Mouse (Mus musculus) thymus, adult 2 months (tissue): ENCODE measurements around the gene Tenm2.

Source experiments
- CTCF ChIP-seq: fragments of 200-500 bp; IDR thresholded peaks from 2 replicates; pipeline ENCODE4 v1.5.1; 2012; ENCODE audit warnings: mild to moderate bottlenecking, control low read depth, low read length, moderate library complexity, borderline replicate concordance; ENCODE audit not compliant: control insufficient read depth, poor library complexity, insufficient read depth; ENCODE audit errors: extremely low read depth
- POLR2A ChIP-seq: fragments of 200-500 bp; IDR thresholded peaks from 2 replicates; pipeline ENCODE4 v1.6.1; 2012; ENCODE audit warnings: mild to moderate bottlenecking, low read length, control low read depth, moderate library complexity; ENCODE audit not compliant: control insufficient read depth, poor library complexity, insufficient read depth; ENCODE audit errors: extremely low read depth

DNA sequence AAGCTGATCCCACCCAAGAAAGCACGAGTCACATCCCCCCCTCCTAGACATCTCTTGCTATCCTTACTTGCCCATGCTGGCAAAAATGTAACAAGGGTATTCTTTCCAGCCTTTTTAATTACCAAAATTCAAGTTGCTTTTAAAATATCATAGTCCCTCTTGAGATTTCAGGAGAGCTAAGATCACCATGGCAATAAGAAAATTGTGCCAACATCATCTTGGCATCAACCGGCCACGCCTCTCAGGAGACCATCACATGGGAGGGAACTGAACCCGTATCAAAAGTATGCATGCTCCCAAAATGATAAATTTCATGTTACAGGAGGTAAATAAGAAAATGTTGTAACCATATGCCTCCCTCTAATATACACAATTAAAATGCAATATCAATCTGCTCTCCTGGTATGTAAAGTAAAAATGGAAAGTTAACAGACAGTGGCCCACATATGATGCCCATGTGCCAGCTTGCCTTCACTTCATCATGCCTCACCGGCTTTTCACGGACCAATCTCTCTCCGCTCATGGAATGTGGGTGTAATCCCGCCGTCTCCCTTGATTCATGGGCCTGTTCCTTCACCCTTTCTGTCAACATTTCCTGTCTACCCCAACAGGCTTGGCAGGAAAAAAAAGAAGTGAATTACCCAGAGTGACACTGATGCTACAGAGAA is 582.0 kb downstream of the Tenm2 start:
- no peak for TF ChIP-seq CTCF
- no peak for TF ChIP-seq POLR2A
